Mouse (Mus musculus): ENCODE data around the gene Mtmr12.

- TF ChIP-seq CTCF (IDR thresholded peaks at IDR 0.05; ENCODE audit: control insufficient read depth, insufficient read depth, insufficient replicate concordance, low read depth, low read length), result no peak
- TF ChIP-seq POLR2A (IDR thresholded peaks at IDR 0.05; ENCODE audit: control insufficient read depth, low read depth, low read length), result no peak
These were observed 26.7 kb upstream of the Mtmr12 start for GRCm38 (mm10) chr15:12178126-12178525.
